Mouse (Mus musculus) lung, postnatal 10 days (tissue): ENCODE data around the gene Ostf1.

Source experiments
- DNase-seq: peaks from one replicate; pipeline ENCODE4 v3.0.0; 2021

Ostf1 gene

GRCm38 (mm10) chr19:18631644-18632219, at the start of gene Ostf1, which contains the start of gene Nmrk1:
Gene Ostf1 (minus strand): TSS chr19:18631823.
Gene Nmrk1 (plus strand): TSS chr19:18631950.
- DNase-seq, result peak; percentile 99

DNA sequence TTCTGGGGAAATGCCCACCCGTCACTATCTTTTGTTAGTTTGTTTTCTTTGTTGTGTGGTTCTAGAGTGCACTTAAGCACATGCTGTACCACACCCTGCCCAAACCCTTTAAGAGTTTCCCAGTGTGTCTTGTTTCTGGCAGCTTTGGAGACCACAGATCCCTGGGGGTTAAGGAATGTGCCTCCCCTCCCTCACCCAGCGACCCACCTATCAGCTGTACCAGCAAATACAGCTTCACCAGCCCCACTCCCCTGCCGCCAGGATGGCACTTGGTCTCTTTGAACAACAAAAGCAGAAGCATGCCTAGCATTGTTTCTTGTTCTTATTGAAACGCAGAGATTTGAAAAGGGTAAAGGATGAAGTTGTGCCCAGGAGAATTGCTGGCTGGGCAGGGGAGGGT, 41.5 kb upstream of the Ostf1 start:
- no peak for DNase-seq

GRCm38 (mm10) chr19:18672498-18672897, 40.9 kb upstream of the Ostf1 start:
- DNase-seq, result no peak

DNA sequence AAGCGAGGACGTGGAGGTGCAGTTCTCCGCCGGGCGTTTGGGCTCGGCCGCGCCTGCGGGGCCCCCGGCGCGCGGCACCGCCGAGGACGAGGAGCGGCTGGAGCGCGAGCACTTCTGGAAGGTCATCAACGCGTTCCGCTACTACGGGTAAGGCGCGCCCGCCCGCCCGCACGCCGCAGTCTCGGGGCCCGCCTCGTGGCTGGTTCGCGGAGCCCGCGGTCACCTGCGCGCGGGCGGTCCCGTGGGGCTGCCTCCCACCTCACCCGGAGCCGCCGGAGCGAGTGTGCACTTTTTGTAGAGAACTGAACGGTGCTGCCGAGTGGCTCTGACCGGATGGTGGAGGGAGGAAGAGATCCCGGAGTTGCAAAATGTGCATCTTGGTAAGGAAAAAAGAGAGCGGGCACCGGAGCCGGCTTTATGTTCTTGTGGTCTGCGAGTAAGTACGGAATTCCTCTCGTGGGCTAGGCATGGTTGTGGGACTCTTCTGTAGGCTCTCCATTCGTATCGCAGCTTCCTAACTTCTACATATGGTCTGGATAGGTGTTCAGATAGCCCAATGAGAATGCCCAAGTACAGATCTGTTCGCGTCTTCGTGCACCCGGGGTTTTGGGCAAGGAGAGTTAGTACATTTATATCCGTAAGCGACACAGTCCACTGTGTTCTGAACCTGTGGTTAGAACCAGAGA, 39.6 kb upstream of the Ostf1 start:
- peak; percentile 46 for DNase-seq

DNA sequence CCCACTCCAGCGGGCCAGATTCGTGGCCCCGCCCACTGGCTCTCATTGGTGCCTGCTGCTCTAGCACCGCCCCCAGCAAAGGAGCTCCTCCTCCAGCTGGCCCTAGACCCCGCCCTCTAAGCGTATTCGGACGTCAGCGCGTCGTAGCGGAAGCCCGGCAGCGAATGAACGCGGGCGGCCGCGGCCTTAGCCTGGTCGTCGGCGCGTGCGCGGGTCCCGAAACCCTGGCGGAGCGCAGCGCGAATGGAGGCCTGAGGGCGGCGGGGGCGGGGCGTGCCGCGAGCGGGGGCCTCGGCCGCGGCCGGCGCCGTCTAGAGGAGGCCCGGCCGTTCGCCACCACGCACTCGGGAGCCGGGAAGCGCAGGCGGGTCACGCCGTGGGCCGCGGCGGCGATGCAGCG, 39.0 kb upstream of the Ostf1 start, which contains the start of gene Carnmt1:
Gene Carnmt1, plus strand, starts transcription at position 157 of the 400 bp plus-strand sequence.
- DNase-seq, result peak; percentile 100

DNA sequence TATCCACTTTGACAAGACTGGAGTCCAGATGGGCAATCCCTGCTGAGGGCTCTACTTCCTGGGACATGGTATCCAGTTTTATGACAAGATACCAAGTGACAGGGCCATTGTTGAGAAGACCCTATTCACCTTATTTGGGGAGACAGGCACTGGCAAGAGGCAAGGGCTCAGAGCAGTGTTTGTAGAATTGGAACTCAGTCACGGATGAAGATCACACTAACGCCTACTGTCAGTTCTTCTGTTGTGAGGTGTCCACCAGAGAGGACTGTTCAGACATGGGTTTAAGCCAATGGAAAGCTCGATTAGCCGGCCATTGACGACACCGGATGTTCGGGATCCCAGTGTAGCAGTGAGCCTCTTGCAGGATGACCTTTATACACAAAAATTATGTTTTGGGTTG, 37.9 kb upstream of the Ostf1 start:
- DNase-seq, result no peak

- no peak for DNase-seq
Observed at GRCm38 (mm10) chr19:18666966-18667365, 35.3 kb upstream of the Ostf1 start.

DNA sequence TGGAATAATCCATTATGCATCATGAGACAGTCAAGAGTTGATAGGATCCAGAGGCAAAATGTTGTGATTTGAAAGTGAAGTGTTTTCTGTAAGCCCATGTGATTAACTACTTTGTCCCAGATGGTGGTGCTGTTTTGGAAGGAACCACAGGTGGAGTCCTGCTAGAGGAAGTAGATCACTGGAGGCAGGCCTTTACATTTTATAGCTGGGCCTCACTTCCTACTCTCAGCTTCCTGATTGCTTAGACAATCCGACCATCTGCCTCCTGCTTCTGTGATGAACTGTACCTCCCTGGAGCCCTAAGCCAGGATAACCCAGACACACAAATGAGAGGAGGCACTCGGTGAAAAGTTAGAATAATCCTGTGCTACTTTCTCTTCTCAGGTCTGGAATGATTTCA, 32.3 kb upstream of the Ostf1 start:
- DNase-seq, result no peak

- DNase-seq, result no peak
Observed at GRCm38 (mm10) chr19:18661683-18662082, 30.1 kb upstream of the Ostf1 start.

DNA sequence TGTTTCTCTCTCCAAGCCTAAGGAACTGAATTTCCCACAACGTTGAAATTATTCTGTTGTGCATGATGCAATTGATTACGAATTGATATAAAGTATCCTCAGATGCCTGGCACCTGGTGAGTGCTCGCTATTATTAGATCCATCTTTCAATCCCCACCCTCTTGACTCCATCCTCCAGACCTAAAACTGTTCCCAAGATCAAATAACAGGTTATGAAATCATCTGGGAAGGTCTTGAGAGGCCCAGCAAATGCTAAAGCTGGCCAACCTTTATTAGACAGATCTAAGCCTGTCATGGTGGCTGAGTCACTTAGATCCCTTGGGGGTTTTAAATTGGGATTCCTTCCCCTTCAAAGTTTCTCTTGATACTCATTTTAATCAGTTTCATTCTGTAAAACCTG, 28.8 kb upstream of the Ostf1 start:
- DNase-seq, result no peak

- DNase-seq, result no peak
Observed at GRCm38 (mm10) chr19:18659349-18659748, 27.7 kb upstream of the Ostf1 start.

GRCm38 (mm10) chr19:18658473-18658872, 26.9 kb upstream of the Ostf1 start:
- DNase-seq, result no peak

DNA sequence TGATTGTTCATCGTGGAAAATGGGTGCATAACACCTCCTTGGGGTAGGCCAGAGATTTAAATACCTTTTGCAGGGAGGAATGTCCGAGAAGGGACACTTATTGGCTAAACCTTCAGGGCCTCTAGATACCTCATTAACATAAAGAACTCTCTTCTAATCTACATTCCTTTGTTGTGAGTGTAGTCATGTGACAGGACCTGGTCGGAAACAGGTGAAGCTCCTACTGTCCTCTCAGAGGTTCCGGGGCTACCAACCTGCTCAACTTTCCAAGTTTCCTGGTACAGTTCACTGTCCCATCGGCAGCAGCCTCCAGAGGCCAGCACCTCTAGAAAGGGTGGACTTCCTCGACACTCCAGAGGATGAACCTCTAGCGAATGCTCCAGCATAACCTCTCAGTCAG, 24.4 kb upstream of the Ostf1 start:
- DNase-seq, result no peak

- DNase-seq, result no peak
Observed at GRCm38 (mm10) chr19:18654984-18655383, 23.4 kb upstream of the Ostf1 start.

DNA sequence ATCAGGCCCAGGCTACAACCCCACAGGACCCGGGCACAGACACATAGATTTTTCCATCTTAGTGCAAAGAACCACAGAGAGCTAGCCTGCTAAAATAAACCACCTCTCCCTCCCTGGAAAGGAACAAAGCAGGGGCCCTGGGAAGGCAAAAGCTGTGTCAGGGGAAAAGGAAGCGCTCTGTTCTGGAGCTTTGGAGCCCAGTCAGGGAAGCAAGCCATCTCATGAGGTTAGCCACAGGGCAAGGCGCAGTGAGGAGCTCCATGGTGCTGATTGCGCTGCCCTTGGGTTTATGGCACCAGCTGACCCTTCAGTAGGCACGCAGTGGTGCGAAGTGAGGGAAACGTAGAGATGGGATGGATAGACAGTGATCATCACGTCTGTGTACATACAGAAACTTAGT, 22.7 kb upstream of the Ostf1 start:
- DNase-seq, result no peak

GRCm38 (mm10) chr19:18653058-18653457, 21.4 kb upstream of the Ostf1 start:
- DNase-seq, result no peak

- no peak for DNase-seq
Observed at GRCm38 (mm10) chr19:18652592-18652991, 21.0 kb upstream of the Ostf1 start.

GRCm38 (mm10) chr19:18650473-18650872, 18.9 kb upstream of the Ostf1 start:
- no peak for DNase-seq

- no peak for DNase-seq
Observed at GRCm38 (mm10) chr19:18649955-18650354, 18.3 kb upstream of the Ostf1 start.

GRCm38 (mm10) chr19:18648558-18648945, 16.9 kb upstream of the Ostf1 start:
- no peak for DNase-seq

DNA sequence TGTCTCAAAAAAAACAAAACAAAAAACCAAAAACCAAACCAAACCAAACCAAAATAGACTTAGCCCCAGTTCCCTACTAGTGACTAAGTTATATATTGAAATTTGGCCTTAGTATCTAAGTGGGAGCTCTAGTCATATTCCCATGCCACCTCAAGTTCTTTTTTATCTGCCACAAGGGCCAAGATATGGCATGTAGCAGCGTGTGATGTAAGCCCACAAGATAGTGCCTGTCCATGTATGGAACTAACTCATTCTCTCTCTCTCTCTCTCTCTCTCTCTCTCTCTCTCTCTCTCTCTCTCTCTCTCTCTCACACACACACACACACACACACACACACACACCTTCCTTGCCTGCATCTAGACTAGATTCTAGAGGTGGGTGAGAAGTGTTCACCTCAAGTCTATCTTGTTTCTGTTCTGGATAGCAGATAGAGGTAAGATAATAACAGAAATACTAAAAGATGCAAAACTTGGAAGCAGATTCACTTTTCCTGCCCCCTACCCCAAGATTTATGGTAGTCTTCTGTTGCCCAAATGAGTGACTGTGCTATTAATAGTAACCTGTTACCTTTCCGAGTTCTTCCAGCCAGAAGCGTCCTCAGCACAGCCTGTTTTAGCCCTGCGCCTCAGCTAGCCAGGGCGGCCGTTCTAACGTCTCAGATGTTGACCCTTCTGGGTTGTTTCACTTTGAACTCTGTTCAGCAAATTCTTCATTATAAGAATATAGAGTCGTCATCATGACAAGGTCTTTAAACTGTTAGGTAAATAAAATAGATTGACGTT, 16.3 kb upstream of the Ostf1 start:
- no peak for DNase-seq

DNA sequence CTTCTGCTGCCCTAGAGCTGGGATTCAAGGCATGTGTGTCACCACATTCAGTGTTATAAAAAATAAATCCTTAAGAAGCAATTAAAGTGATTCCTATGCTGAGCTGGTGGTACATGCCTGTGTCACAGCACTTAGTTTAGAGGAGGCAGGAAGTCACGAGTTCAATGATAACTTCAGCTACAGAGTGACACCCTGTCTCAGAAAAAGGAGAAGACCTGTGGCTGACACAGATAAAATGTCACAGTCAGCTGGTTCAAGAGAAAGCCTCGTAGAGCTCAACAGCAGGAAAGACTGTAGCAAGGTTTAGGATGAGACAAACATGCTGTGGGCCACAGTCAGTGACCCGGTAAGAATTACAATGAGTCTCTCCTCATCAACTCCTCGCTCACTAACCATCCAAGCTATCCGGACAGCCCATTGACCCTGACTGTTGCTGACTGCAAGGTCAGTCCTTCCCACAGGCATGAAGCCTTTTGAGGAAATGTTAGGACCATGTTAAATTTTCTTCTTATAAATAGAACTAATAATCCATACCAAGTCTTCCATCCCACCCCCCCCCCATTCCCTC, 15.3 kb upstream of the Ostf1 start:
- DNase-seq, result no peak

DNA sequence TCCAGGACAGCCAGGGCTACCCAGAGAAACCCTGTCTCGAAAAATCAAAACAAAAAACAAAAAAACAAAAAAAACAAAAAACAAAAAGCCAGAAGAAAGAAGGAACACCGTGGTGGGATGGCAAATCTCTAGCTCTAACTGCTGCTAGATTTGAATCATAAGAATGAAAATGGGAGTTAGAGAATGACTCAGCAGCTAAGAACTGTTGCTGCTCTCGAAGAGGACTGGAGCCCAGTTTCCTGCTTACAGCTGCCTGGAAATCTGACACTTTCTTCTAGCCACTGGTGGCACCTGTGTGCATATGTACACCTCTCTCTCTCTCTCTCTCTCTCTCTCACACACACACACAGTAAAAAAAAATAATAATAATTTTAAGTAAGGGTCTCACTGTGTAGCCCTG, 14.8 kb upstream of the Ostf1 start:
- no peak for DNase-seq

DNA sequence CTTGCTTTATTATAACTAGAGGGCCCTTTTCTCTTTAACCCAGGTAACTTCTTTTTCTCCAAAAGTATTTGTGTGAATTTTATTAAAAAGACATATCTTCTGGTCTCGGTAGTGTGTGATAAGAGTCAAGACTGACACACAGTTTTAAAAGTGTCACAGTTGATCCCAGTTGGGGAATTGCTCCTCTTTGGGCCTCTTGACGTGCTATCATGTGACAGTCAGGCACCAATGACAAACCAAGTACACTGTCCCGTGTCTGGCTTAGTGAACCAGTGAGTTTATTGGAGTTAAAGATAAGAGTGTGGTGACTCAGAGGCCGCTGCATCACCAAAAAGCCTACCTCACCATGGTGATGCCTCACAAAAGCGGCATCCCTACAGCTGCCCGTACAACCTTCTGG, 12.5 kb upstream of the Ostf1 start:
- no peak for DNase-seq
